Mouse (Mus musculus) inflammation-experienced regulatory T-cells, adult 6 months (primary cell): ENCODE results near the gene Gabbr2. TPM values are rescaled to one million over a fixed set of nuclear protein-coding genes. Genes with fewer than 3 reads are reported as not detected.

Experiments used
- ATAC-seq: one replicate; pipeline ENCODE4 v1.8.0; 2017
- polyA plus RNA-seq, 3 experiments: library from polyadenylated mRNA; unstranded; fragments of 100-300 nt; shearing (Covaris generic); gene quantifications; one replicate each; pipeline ENCODE4 v1.2.1; 2017

The Gabbr2 gene
- polyA plus RNA-seq, 3 experiments from 2014 or later, result not detected

DNA sequence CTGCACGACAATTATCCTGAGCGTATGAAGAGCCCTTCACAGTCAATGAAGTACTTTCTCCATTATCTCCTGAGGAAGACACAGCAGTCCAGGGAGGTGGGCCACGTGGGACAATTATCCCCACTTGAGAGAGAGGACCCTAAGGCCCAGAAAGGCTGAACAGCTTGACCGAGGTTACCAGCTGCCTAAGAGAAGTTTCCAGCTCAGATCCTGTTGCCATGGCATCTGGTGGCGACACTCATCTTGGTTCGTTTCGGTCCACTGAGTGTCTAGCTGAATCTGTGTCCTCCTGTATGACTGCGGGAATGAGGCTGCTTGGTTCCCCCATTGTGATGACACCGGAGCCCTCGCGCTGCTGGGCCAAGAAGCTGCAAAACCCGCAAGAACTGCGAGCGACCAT is 76.2 kb downstream of the Gabbr2 start:
- ATAC-seq, result no peak

DNA sequence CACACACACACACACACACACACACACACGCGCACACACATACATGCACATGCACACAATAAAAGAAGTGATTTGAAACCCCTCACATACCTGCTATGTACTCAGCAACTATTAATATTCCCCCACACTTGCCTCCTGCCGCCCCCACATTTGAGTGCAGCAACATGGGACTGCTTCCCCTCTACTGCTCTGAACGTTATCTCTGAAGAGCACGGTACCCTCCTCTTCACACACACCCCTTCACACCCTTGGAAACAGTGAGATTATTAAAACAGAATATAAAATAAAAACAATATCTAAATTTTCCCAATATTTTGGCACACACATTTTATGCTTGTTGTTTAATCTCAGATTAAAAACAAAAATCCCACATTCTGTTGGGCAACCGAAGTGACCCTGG is 77.1 kb downstream of the Gabbr2 start:
- ATAC-seq, result no peak

DNA sequence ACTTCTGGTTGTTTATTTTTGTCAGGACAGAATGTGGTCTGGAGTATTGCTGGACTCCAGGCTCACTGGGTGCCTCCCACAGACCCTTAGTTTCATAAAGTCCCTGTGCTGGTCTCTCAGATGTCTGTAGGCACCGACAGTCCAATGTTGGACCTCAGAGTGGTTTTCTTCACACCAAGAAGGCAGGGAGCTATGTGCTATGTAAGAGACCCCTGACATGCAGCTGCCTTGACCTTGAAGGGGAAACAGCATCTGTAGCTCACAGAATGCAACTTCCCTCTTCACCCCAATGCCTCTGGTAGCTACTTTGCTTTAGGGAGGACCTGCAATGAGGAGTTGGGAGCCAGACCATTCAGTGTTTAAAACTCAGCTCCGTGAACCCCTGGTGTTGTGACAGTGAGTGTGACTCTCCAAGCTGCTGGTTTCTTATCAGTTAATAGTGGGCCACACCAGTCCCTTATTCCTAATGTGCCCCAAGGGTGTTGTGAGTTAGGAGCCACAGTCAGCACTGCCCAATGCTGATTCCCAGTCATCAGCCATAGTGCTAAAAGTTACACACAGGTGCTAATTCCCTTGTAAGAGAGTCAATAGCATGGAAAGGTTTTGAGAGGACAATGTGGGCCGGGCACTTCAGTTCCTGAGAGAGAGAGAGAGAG is 85.5 kb downstream of the Gabbr2 start:
- no peak for ATAC-seq

DNA sequence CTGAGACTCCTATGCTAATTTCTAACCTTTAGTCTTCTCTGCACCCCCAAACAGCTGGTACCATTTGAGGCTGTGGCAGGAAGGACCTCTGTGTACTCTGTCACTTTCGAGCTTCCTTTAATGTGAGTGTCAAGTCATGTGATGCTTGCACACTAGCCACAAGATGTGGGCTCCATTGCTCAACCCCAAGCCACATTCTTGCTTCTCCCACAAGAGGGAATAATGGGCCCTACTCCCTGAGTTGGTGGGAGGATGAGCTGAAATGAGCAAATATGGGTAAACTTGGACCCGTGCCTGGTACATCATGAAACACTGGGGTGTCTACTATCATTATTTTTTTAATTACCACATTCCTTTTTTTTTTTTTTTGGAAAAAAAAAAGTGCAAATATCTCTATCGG is 86.5 kb downstream of the Gabbr2 start:
- ATAC-seq, result no peak

DNA sequence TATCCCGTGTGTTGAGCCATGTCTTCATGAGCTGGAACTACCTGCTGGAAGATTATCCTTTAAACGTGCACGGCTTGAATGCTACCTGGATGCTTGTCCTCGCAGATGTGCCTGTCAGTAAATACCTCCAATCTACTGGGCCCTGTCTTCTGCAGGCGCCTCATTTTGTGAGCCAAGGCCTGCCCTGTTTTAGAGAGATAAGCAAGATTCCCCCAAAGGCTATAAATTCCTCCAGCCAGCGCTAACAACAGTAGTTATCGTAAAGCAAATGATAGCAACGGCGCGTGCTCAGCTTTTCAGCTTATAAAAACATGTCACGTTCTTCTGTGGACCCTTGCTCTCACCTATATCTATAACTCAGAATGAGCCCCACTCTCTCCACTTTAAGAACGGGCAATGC is 87.5 kb downstream of the Gabbr2 start:
- no peak for ATAC-seq

DNA sequence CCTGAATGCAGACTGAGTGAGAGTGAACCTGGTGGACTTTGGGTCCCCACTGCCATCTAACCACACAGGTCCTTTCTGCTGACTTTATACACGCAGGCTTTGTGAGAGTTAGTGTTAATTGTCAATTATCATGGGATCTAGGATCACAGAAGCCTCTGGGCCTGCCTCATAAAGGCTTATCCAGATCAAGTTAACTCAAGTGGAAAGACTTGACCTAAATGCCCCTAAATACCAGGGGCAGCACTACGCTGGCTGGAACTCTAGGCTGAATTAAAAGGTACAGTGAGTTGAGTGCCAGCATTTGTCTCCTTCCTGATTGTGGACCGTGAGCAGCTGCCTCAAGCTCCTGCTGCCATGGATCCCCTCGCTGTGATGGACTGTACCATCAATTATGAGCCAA is 93.1 kb downstream of the Gabbr2 start:
- ATAC-seq, result no peak

DNA sequence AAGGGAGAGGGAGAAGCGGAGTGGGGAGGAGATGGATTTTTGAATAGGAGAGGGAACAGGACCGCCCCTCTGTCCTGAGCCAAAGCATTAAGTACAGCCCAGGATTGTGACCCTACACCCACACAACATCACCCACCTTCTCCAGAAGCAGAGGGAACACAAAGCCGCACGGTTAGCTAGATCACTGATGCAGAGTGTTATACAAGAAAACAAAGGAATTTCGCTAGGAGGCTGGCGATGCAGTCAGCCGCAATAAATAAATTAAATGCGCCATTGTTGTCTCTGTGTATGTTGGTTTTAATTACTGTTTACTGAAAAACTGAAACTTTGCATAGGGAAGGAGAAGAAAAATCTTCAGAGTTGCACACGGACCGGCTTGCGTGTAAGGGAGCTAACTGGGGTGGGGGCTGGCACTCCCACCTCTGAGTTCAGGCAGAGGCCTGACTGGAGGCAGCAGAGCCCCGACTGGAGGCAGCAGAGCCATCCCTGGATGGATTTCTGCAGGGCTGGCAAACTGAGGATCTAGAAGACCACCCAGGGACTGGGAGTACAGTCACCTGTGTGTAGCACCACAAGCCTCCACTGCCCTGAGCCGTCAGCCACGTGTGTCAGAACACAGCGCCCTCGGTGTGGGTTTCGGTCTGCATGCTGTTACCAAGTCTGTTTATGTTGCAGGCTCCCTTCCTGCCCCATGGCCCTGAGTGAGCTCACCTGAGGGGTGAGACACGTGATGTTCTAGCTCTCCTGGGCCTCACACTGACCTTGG is 93.9 kb downstream of the Gabbr2 start:
- no peak for ATAC-seq

DNA sequence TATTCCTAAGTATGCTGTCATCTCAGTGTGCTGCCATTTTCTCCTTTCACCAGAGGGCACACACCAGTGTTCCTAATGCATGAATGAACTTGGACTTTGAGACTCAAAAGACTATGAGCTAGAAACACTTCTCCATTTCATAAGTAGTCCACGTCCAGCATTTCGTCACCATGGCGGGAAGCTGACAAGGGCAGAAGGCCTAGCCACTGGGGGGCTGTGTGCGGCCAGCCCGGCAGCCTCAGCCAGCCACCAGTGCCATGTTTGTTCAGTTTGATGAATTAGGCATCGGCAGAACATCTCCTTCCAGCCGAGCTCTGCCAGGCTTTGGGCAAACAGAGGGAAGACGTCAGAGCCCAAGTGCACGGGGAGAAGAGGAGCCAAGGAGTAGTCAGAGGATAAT is 97.5 kb downstream of the Gabbr2 start:
- ATAC-seq, result no peak

DNA sequence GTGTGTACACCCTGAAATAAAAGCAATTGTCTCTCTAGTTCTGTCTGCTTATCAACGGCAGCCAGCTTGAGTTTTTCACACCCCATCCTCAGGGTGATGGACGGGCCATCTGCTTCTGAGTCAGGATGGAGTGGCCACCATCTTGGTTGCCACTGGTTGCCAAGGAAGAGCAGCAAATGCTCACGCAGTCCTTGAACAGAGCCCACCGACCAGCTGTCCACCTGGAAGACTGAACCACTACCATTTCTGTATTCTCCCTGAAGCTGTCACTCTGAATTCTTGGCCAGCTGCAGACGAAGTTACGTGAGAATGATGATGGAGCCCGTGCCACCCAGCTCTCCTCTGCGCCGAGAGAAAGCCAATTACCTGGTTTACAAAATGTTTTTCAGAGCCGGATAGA is 102.5 kb downstream of the Gabbr2 start:
- no peak for ATAC-seq

DNA sequence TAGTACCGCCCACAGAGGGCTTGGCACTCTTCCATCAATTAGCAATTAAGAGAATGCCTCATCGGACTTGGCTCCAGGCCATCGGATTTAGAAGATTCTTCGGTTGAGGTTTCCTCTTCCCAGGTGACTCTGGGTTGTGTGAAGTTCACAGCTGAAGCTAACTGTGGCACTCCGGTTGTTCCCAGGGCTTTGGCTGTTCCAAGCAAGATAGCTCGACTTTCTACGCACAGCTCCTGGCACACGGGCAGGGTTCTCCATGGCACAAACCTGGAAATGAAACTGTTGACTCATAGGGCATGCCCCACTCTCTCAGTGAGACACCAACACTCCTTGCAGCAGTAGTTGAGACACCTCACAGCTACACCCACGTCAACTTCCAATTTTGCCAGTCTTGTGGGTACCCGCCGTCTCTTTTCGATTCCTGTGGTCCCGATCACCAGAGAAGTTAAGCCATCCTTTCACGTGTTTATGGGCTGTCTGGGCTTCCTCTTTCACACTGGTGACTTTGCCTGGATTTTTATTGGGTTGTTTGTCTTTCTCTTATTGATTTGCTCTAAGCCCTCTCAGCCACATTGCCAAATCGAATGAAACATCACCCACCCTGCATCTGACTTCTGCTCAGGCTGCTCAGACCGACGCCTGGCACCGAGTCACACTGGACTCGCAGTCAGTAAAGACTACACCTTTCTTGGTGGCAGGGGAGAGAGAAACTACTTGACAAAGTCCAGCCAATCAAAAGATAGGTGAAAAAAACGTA is 105.9 kb downstream of the Gabbr2 start:
- no peak for ATAC-seq

DNA sequence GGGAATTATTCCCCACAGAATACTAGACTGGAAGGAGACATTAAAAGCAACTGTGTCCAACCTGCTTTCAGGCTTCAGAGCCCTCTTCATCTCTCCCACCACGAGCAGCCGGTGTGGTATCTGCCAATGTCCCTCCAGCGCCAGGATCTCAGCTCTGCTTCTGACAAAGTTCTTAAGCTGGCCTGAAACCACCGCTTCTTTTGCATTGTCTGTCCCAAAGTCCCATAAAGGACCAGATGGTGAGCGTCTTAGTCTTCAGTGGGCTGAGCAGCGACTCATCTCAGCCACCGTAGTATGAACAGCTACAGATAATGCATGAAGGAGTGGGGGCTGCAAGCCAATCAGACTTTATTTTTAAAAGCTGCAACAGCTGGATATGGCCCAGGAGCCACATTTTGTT is 107.5 kb downstream of the Gabbr2 start:
- no peak for ATAC-seq

DNA sequence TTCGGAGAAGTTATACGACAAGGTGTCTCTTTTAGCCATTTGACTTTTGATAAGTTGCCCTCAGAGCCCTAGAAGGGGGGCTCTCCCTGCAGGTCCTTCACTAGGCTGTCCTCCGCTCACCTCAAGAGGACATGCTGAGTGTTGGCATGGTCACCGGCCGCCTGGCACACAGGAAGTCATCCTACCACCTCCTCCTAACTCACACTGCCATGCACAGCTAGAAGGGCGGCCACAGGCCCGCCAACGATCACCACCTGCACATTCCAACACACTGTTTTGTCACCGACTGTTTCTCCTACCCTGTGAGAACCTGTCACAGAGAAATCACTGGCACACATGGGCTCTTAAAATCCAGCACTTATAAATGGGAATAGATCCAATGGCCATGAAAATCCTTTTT is 108.1 kb downstream of the Gabbr2 start:
- no peak for ATAC-seq

DNA sequence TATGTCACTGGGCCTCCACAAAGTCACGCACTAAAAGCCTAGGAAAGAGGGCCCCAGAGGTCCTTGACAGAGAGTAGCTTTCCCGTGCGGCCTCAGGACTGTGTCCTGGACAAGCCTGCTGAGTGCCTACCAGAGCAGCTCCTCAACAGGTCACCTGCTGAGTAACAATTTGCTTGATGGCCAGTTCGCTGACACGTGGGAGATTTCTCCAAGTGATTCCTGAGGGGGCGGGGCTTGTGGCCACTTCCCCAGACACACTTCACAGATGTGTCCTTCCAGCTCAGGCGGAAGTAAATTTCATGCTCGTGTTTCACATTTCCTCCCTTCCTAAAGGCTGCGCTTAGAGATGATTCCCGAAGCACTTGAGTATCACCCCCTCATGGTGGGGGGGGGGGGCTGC is 108.6 kb downstream of the Gabbr2 start:
- no peak for ATAC-seq

DNA sequence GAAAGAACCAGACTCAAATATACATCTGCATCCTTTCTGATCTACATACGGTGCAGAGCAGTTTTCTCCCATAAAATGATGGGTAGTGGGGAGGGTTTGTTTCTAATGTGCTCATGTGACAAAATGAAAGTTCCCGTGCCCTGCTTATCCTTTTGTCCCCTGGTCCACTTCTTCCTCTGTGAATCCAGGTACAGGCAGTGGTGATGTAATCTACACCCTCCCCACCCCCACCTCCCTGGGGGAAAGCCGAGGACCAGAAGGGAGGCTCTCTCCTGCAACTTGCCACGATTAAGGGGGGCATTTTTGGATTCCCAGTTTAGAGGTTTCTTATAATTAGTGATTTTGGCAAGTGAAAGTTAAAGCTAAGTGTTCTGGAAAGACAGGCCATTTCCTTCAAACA is 110.4 kb downstream of the Gabbr2 start:
- ATAC-seq, result no peak

DNA sequence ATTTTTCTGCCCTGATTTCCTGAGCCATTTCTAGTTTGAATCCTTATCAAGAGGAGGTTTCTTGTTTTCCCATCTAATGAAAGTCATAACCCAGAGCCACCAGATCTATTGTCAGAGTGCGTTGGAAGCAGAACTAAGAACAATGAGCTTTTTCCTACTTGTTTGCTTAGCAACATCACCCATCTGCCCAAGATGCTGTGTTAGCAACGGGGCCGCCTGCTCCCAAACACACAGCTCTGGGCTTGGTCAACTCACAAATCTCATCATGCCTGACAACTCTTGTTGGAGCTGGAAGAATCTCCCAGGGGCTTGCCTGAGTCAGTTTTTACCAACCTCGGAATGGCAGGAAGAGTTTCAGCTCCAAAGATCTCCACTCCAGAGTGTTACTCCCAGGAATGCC is 111.7 kb downstream of the Gabbr2 start:
- ATAC-seq, result no peak

DNA sequence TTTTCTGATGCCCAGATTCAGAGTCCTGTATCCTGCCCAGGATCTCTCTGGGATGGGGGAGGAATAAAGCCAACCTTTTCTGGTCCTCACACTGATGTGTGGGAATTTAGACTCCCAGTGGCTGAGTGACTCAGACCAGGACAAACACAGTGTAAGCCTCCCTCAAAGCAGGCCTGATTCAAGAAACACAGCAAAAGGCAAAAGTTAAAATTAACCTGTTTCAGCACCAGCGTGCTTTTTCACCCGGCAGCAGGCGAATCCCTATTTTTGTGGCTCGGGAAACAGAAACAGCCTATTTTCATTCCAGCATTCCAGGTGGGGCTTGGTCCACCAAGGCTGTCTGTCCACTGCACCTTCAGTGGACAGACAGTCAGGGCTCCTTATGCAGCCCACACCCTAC is 118.9 kb downstream of the Gabbr2 start:
- no peak for ATAC-seq

DNA sequence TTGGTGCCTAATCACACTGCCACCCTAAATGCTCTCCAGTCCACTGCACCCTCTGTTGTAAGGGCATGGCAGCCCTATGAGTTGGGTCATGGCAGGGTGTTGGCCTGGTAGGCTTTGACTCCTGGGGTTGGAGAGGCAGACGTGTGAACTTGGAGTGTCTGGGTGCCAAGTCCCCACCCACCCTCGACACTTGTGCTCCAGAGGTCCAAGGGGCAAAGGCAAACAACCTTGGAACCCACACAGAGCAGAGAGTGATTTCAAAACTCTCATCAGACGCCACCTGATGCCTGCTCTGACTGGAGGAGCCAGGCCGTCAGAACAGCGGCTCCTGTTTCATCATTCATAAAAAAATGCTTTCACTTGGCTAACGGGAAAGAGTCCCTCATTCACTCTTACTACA is 121.5 kb downstream of the Gabbr2 start:
- no peak for ATAC-seq

DNA sequence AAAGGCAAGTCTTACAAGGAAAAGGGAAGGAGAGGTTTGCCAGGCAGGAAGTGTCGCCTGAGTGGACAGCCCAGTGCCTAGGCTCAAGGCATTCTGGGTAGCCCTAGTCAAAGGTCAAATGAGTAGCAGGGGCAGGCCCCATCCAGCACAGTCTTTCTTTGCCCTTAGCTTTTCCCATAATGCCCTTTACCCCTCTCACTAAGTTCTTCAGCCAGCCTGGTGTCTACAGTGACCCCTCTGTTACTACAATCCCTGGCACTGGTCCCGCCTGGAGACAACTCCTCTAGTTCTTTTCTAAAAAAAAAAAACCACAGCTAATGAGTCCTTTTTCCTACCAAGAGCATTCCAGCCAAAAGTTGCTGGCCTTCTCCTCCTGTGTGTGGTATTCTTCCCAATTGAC is 122.3 kb downstream of the Gabbr2 start:
- ATAC-seq, result no peak

DNA sequence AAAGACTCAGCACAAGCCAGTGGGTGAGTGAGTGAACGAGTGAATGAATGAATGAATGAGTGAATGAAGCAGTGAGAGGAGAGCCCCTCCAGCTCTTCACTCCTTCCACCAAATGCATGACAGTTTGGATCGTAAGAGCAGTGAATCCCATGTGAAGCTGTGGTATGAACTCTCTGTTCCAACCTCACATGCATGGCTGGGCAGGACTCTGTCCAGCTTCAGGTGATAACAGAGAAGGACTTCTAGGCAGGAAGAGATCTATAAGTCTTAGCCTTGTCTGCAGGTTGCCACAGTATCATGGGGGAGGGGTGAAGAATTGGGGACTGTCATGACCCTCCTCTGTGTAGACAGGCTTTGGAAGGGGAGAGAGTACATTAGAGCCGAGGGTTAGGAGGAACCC is 122.8 kb downstream of the Gabbr2 start:
- no peak for ATAC-seq

DNA sequence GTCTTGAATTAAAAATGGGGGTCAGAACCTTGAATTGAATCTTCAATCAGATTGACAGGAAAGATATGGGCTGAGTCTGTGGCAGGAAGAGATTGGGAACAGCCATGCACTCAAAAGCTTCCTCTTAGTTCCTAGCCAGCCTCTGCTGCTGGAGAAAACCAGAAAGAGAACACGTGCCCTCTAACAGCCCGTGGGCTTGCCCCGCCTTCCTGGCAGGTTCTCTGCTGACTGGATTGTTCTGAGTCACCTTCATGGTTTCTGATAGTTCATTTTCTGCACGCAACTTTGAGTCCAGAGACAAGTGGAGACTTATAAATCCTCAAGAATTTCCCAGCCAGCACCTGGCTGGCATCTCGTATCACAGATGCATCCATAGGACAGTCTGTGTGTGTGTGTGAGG is 123.5 kb downstream of the Gabbr2 start:
- no peak for ATAC-seq

DNA sequence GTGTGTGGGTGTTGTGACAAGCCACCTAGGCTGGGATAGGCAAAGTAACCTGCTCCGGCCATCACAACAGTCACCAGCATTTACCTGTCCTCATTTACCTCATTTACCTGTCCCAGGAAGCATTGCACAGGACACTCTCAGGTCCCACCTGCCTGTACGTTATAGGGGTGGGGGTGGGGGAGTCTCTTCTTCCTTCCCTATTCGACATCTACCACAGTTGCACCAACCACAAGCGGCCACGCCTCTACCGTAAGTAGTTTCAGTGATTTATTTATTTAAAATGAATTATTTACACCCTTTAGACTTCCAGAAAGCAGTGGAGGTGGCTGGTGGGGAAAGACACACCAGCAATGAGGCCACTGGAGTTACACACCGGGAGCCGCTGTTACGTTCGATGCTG is 123.9 kb downstream of the Gabbr2 start:
- ATAC-seq, result no peak

DNA sequence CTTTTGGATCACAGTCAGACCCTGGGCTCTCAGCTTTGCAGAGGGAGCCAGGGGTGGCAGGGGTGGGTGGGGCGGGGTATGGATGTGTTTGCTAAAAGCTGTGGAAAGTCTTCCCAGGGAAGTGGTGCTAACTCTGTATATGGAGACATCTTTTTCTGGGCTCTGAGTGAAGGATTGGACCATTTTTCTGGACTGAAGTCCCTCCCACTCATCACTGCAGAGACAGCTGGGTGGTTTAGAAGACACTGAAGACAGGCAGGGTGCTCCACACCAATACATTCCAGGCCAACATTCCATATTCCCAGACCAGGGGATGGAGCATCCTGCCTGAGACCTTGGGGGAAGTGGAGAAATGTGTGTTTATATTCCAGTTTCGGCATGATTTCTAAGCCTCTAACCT is 125.6 kb downstream of the Gabbr2 start:
- ATAC-seq, result no peak

DNA sequence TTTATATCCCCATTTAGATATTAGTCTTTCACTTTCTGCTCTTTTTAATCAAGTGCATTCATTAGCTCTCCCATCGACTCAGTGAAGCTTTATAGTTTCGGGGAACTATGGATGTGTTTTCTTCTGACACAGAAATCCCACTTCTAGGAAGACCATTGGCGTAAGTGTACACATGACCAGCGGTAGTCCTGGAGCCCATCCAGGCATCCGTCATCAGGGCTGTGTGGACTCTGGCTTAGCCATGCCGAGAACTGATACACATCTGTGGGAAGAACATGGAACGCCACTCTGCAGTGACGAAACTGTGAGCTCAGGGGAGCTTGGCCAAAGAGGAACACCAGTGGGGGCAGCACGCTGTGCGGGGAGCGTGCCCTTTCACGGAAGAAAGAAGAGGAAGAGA is 128.0 kb downstream of the Gabbr2 start:
- no peak for ATAC-seq

DNA sequence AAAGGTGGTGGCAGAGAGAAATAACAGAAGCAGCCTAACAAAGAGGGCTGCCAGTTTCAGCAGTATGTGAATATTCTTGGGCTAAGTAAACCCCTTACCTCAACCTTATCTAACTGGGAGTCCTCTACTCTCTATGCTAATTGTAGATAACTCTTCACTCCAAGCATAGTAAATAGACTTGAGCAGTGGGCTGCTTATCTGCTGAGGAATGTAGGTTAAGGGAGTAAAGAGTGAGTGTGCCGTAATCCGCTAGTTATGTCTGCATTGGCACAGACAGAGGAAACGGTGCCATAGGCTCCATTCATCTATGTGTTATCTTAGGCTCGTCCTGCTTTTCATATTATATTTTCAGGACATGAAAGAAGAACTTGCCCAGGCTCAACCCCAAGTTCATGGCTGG is 129.0 kb downstream of the Gabbr2 start:
- ATAC-seq, result no peak
